Mouse (Mus musculus): Measurements from ENCODE around the gene Bcor. TPM values are rescaled to one million over a fixed set of nuclear protein-coding genes. Genes with fewer than 3 reads are reported as not detected.

Gene Bcor
- total and polyA plus RNA-seq, 3 experiments = 70.0 to 177 (median 80.8) TPM

- Histone ChIP-seq H3K4me1 (ENCODE audit: insufficient read depth, low read depth, low read length) (peaks cover 52% of the 10 kb centered on the region), H3K9me3 (replicated peaks) (no peaks in the 10 kb centered on the region), H3K36me3 (replicated peaks) (no peaks in the 10 kb centered on the region), H3K4me3 (ENCODE audit: low read depth, low read length) (peak overlapping the region; percentile 71), H3K27me3 (ENCODE audit: insufficient read depth, low read length) (no peaks in the 10 kb centered on the region)
- TF ChIP-seq POLR2AphosphoS5 (IDR thresholded peaks at IDR 0.05; ENCODE audit: insufficient replicate concordance, low read depth, low read length) (no peak), TAL1 (conservative IDR thresholded peaks at IDR 0.05; ENCODE audit: low read depth, low read length) (no peak), CTCF (IDR thresholded peaks at IDR 0.05; ENCODE audit: low read depth, low read length) (no peak), GATA1 (IDR thresholded peaks at IDR 0.05; ENCODE audit: borderline replicate concordance, low read length) (no peak), GATA2 (IDR thresholded peaks at IDR 0.05; ENCODE audit: borderline replicate concordance, low read depth, low read length) (no peak)
- peak; percentile 63 for DNase-seq (ENCODE audit: low spot score)
- peak; percentile 75 for ATAC-seq (ENCODE audit: extremely low read depth, insufficient number of reproducible peaks, low FRiP score, poor library complexity, severe bottlenecking)
Measured at GRCm38 (mm10) chrX:12006882-12007753, 153.0 kb downstream of the Bcor start.

GRCm38 (mm10) chrX:12006031-12006881, 153.9 kb downstream of the Bcor start:
- peaks cover 61% of the 10 kb centered on the region for H3K4me1 ChIP-seq (ENCODE audit: insufficient read depth, low read depth, low read length)

GRCm38 (mm10) chrX:12005181-12006030, 154.7 kb downstream of the Bcor start:
- TF ChIP-seq GATA1 (IDR thresholded peaks at IDR 0.05; ENCODE audit: borderline replicate concordance, low read length) (no peak), POLR2AphosphoS5 (IDR thresholded peaks at IDR 0.05; ENCODE audit: insufficient replicate concordance, low read depth, low read length) (no peak), GATA2 (IDR thresholded peaks at IDR 0.05; ENCODE audit: borderline replicate concordance, low read depth, low read length) (no peak), CTCF (IDR thresholded peaks at IDR 0.05; ENCODE audit: low read depth, low read length) (no peak), TAL1 (conservative IDR thresholded peaks at IDR 0.05; ENCODE audit: low read depth, low read length) (no peak)
- DNase-seq (ENCODE audit: low spot score) (no peak), ATAC-seq (ENCODE audit: extremely low read depth, insufficient number of reproducible peaks, low FRiP score, poor library complexity, severe bottlenecking) (peak; percentile 48)
- H3K36me3 ChIP-seq (replicated peaks) = no peaks in the 10 kb centered on the region
- H3K4me1 ChIP-seq (ENCODE audit: insufficient read depth, low read depth, low read length) = peaks cover 64% of the 10 kb centered on the region
- no peaks in the 10 kb centered on the region for H3K27me3 ChIP-seq (ENCODE audit: insufficient read depth, low read length)
- no peaks in the 10 kb centered on the region for H3K9me3 ChIP-seq (replicated peaks)
- peak overlapping the region; percentile 71 for H3K4me3 ChIP-seq (ENCODE audit: low read depth, low read length)

More at GRCm38 (mm10) chrX:12006031-12006881, 153.9 kb downstream of the Bcor start:
- ATAC-seq (ENCODE audit: extremely low read depth, insufficient number of reproducible peaks, low FRiP score, poor library complexity, severe bottlenecking) = no peak
- Histone ChIP-seq H3K4me3 (ENCODE audit: low read depth, low read length) (peak overlapping the region; percentile 71), H3K36me3 (replicated peaks) (no peaks in the 10 kb centered on the region), H3K9me3 (replicated peaks) (no peaks in the 10 kb centered on the region), H3K27me3 (ENCODE audit: insufficient read depth, low read length) (no peaks in the 10 kb centered on the region)
- DNase-seq (ENCODE audit: low spot score) = no peak
- no peak for TF ChIP-seq TAL1 (conservative IDR thresholded peaks at IDR 0.05; ENCODE audit: low read depth, low read length)
- TF ChIP-seq POLR2AphosphoS5 (IDR thresholded peaks at IDR 0.05; ENCODE audit: insufficient replicate concordance, low read depth, low read length) = no peak
- no peak for TF ChIP-seq GATA2 (IDR thresholded peaks at IDR 0.05; ENCODE audit: borderline replicate concordance, low read depth, low read length)
- no peak for TF ChIP-seq CTCF (IDR thresholded peaks at IDR 0.05; ENCODE audit: low read depth, low read length)
- no peak for TF ChIP-seq GATA1 (IDR thresholded peaks at IDR 0.05; ENCODE audit: borderline replicate concordance, low read length)

- DNase-seq (ENCODE audit: low spot score) (no peak), ATAC-seq (ENCODE audit: extremely low read depth, insufficient number of reproducible peaks, low FRiP score, poor library complexity, severe bottlenecking) (no peak)
- Histone ChIP-seq H3K4me1 (ENCODE audit: insufficient read depth, low read depth, low read length) (peaks cover 68% of the 10 kb centered on the region), H3K27me3 (ENCODE audit: insufficient read depth, low read length) (no peaks in the 10 kb centered on the region), H3K4me3 (ENCODE audit: low read depth, low read length) (no peak overlapping the region; the same call in 1 of the 2 replicates), H3K36me3 (replicated peaks) (no peaks in the 10 kb centered on the region), H3K9me3 (replicated peaks) (no peaks in the 10 kb centered on the region)
- TF ChIP-seq GATA1 (IDR thresholded peaks at IDR 0.05; ENCODE audit: borderline replicate concordance, low read length) (no peak), CTCF (IDR thresholded peaks at IDR 0.05; ENCODE audit: low read depth, low read length) (no peak), TAL1 (conservative IDR thresholded peaks at IDR 0.05; ENCODE audit: low read depth, low read length) (no peak)
Measured at GRCm38 (mm10) chrX:12004416-12004815, 155.7 kb downstream of the Bcor start.

GRCm38 (mm10) chrX:12003947-12004346, 156.2 kb downstream of the Bcor start:
- Histone ChIP-seq H3K9me3 (replicated peaks) (no peaks in the 10 kb centered on the region), H3K36me3 (replicated peaks) (no peaks in the 10 kb centered on the region), H3K27me3 (ENCODE audit: insufficient read depth, low read length) (no peaks in the 10 kb centered on the region), H3K4me1 (ENCODE audit: insufficient read depth, low read depth, low read length) (peaks cover 65% of the 10 kb centered on the region), H3K4me3 (ENCODE audit: low read depth, low read length) (no peak overlapping the region)
- no peak for TF ChIP-seq POLR2AphosphoS5 (IDR thresholded peaks at IDR 0.05; ENCODE audit: insufficient replicate concordance, low read depth, low read length)
- no peak for TF ChIP-seq GATA1 (IDR thresholded peaks at IDR 0.05; ENCODE audit: borderline replicate concordance, low read length)
- no peak for TF ChIP-seq GATA2 (IDR thresholded peaks at IDR 0.05; ENCODE audit: borderline replicate concordance, low read depth, low read length)
- no peak for TF ChIP-seq CTCF (IDR thresholded peaks at IDR 0.05; ENCODE audit: low read depth, low read length)
- TF ChIP-seq TAL1 (conservative IDR thresholded peaks at IDR 0.05; ENCODE audit: low read depth, low read length) = no peak
- DNase-seq (ENCODE audit: low spot score) (no peak), ATAC-seq (ENCODE audit: extremely low read depth, insufficient number of reproducible peaks, low FRiP score, poor library complexity, severe bottlenecking) (no peak)

Data from G1E (cell line).